Mouse (Mus musculus): ENCODE measurements around the gene Psmg4. TPM values are rescaled to one million over a fixed set of nuclear protein-coding genes. Genes with fewer than 3 reads are reported as not detected.

Gene Psmg4
- polyA plus RNA-seq, 1 experiment from 2014 or later = 50.5 TPM

DNA sequence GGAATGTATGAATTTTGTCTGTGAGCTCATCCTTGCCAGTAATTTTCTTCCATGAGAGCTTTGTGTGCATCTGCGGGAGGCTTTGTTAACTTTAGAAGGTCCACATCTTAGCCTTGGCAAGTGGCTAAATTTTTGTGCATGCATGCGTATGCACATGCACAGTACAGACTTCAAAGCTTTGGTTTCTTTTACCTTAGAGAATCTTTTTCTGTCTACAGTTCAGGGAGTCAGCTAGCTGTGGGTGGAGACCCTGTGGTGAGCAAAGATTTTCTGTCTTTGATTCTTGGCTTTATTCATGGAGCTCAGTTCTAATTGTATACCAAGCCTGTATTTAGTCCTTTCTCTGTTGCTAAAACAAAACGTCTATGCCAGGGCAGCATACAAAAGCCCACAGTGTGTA lies 56.0 kb downstream of the Psmg4 start:
- DNase-seq = no peak
- no peak for ATAC-seq
- Histone ChIP-seq H3K27me3 (ENCODE audit: insufficient read depth, low read length) (no peaks in the 10 kb centered on the region), H3K9ac (replicated peaks) (no peak overlapping the region), H3K36me3 (replicated peaks; ENCODE audit: insufficient read depth, low read length) (peaks cover 14% of the 10 kb centered on the region), H3K4me1 (ENCODE audit: insufficient read depth) (0 out of 2 replicates have a peak, but pooled peaks cover 4% of the 10 kb centered on the region), H3K4me2 (ENCODE audit: low read depth, low read length) (no peak overlapping the region), H3K4me3 (ENCODE audit: low read depth, low read length) (no peak overlapping the region), H3K9me3 (ENCODE audit: low read length) (no peaks in the 10 kb centered on the region), H3K27ac (ENCODE audit: low read depth) (no peak overlapping the region)
- 91% methylated on average over 3 of the region's 3 CpGs for WGBS (ENCODE audit: insufficient replicate concordance)
- no peak for TF ChIP-seq CTCF (IDR thresholded peaks at IDR 0.05; ENCODE audit: low read depth)
- TF ChIP-seq EP300 (IDR thresholded peaks at IDR 0.05; ENCODE audit: low read depth) = no peak

DNA sequence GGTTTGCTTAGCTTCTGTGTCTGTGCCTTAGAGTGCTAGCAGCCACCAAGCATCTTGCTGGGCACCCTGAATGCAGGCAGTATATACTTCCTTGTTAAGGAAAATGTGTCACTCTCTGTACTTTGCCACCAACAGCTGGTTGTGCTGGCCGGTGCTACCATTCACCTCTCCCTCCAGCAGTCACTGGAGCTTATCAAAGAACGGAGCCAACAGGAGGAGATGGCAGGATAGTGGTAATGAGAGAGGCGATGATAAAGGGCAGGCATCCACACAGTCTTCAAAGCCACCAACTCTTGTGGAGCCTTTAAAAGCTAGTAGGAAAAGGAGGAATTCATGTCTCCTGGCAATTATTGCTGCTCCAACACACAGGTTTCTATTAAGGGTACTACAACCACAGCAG lies 57.0 kb downstream of the Psmg4 start:
- 0 out of 2 replicates have a peak, but pooled peaks cover 4% of the 10 kb centered on the region for H3K4me1 ChIP-seq (ENCODE audit: insufficient read depth)
- no peak overlapping the region for H3K4me3 ChIP-seq (ENCODE audit: low read depth, low read length)
- no peak overlapping the region for H3K4me2 ChIP-seq (ENCODE audit: low read depth, low read length)
- ATAC-seq = no peak
- peaks cover 14% of the 10 kb centered on the region for H3K36me3 ChIP-seq (replicated peaks; ENCODE audit: insufficient read depth, low read length)
- H3K27ac ChIP-seq (ENCODE audit: low read depth) = no peak overlapping the region
- no peak overlapping the region for H3K9ac ChIP-seq (replicated peaks)
- H3K27me3 ChIP-seq (ENCODE audit: insufficient read depth, low read length) = no peaks in the 10 kb centered on the region
- H3K9me3 ChIP-seq (ENCODE audit: low read length) = no peaks in the 10 kb centered on the region
- WGBS (ENCODE audit: insufficient replicate concordance) = 50% methylated on average over 3 of the region's 3 CpGs
- TF ChIP-seq EP300 (IDR thresholded peaks at IDR 0.05; ENCODE audit: low read depth) = no peak
- no peak for TF ChIP-seq CTCF (IDR thresholded peaks at IDR 0.05; ENCODE audit: low read depth)
- no peak for DNase-seq

DNA sequence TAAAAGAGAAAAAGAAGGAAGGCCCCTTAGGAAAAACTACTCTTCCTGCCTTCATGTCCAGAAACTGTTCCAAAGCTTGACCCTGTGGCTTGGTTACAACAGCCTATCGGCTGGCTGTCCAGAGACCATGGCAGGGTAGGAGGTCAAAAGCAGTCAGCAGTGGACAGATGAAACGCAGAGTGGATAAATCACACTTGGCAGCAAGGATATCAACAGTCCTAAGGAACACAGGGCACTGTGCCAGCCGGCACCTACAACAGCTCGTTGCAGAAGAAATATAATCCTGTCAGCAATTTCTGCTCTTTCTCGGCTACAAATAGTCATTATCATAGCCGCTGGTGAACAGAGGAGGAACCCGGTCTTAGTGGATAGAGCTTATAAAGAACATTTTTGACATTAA lies 60.2 kb downstream of the Psmg4 start:
- H3K27me3 ChIP-seq (ENCODE audit: insufficient read depth, low read length) = no peaks in the 10 kb centered on the region
- TF ChIP-seq CTCF (IDR thresholded peaks at IDR 0.05; ENCODE audit: low read depth) = no peak
- ATAC-seq (no peak), DNase-seq (peak; percentile 33)
- 70% methylated on average over 7 of the region's 7 CpGs for WGBS (ENCODE audit: insufficient replicate concordance)
- H3K4me1 ChIP-seq (ENCODE audit: insufficient read depth) = peaks cover 4% of the 10 kb centered on the region; the same call in 1 of the 2 replicates
- H3K9me3 ChIP-seq (ENCODE audit: low read length) = no peaks in the 10 kb centered on the region
- H3K9ac ChIP-seq (replicated peaks) = no peak overlapping the region
- peaks cover 14% of the 10 kb centered on the region for H3K36me3 ChIP-seq (replicated peaks; ENCODE audit: insufficient read depth, low read length)
- peak overlapping the region; percentile 57; the same call in 1 of the 2 replicates for H3K27ac ChIP-seq (ENCODE audit: low read depth)
- no peak overlapping the region for H3K4me2 ChIP-seq (ENCODE audit: low read depth, low read length)
- no peak overlapping the region for H3K4me3 ChIP-seq (ENCODE audit: low read depth, low read length)

DNA sequence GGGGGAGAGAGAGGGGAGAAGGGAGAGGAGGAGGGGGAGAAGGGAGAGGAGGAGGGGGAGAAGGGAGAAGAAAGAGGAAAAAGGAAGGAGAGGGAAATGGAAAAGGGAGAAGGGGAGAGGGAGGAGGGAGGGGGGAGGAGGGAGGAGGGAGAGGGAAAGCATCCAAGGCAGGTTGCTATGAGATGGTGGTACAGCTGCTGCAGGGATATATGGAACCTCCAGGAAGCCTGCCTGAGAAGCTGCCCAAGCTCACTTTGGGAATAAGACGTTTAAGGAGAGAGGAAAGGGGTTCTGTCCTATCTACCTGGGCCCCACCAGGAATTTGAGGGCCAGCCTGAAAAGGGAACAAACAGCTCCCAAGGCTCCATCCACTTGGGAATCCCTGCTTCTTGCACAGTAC lies 64.2 kb downstream of the Psmg4 start:
- DNase-seq = no peak
- H3K27me3 ChIP-seq (ENCODE audit: insufficient read depth, low read length) = no peaks in the 10 kb centered on the region
- H3K4me3 ChIP-seq (ENCODE audit: low read depth, low read length) = no peak overlapping the region
- TF ChIP-seq EP300 (IDR thresholded peaks at IDR 0.05; ENCODE audit: low read depth) (no peak), CTCF (IDR thresholded peaks at IDR 0.05; ENCODE audit: low read depth) (no peak)
- peaks cover 17% of the 10 kb centered on the region; the same call in 1 of the 2 replicates for H3K4me1 ChIP-seq (ENCODE audit: insufficient read depth)
- no peak overlapping the region for H3K27ac ChIP-seq (ENCODE audit: low read depth)
- WGBS (ENCODE audit: insufficient replicate concordance) = 65% methylated on average over 1 of the region's 1 CpGs
- no peaks in the 10 kb centered on the region for H3K9me3 ChIP-seq (ENCODE audit: low read length)
- H3K36me3 ChIP-seq (replicated peaks; ENCODE audit: insufficient read depth, low read length) = no peaks in the 10 kb centered on the region
- H3K9ac ChIP-seq (replicated peaks) = no peak overlapping the region
- no peak overlapping the region for H3K4me2 ChIP-seq (ENCODE audit: low read depth, low read length)
- no peak for ATAC-seq

Other genes starting within 250 kb of the Psmg4 start
- gene Nqo2, start 198.3 kb upstream of the Psmg4 start, polyA plus RNA-seq (2015; fragmentation: Nextera tagmentation; extraction: Ambion mirVana) = 22.5 and 23.0 TPM in 2 replicates
- 10.4 and 11.3 TPM in 2 replicates for gene Ripk1, start 160.6 kb upstream of the Psmg4 start, polyA plus RNA-seq (2015; fragmentation: Nextera tagmentation; extraction: Ambion mirVana)
- gene Serpinb6a, start 160.2 kb upstream of the Psmg4 start, polyA plus RNA-seq (2015; fragmentation: Nextera tagmentation; extraction: Ambion mirVana) = 26.0 and 28.3 TPM in 2 replicates
- 95.6 and 107 TPM in 2 replicates for gene Bphl, start 125.4 kb upstream of the Psmg4 start, polyA plus RNA-seq (2015; fragmentation: Nextera tagmentation; extraction: Ambion mirVana)
- 64.7 and 78.8 TPM in 2 replicates for gene Tubb2a, start 85.0 kb upstream of the Psmg4 start, polyA plus RNA-seq (2015; fragmentation: Nextera tagmentation; extraction: Ambion mirVana)
- 0.28 and 0.31 TPM in 2 replicates for gene Tubb2b, start 32.5 kb upstream of the Psmg4 start, polyA plus RNA-seq (2015; fragmentation: Nextera tagmentation; extraction: Ambion mirVana)
- gene Slc22a23, start 182.2 kb downstream of the Psmg4 start, polyA plus RNA-seq (2015; fragmentation: Nextera tagmentation; extraction: Ambion mirVana) = 6.6 and 7.0 TPM in 2 replicates

Data from liver, postnatal 0 days (tissue).